Mouse (Mus musculus) ZHBTc4 (cell line): Measurements from ENCODE around the gene Cmtm3.

Experiments
- DNase-seq: peaks from one replicate; pipeline ENCODE4 v3.0.0-alpha.2; 2011; ENCODE audit warnings: low read depth, low spot score

Gene Cmtm3

GRCm38 (mm10) chr8:104342426-104342825 is 3.2 kb downstream of the Cmtm3 start:
- no peak for DNase-seq

GRCm38 (mm10) chr8:104343957-104344356 is 4.7 kb downstream of the Cmtm3 start:
- peak; percentile 90 for DNase-seq

- DNase-seq = no peak
Observed at GRCm38 (mm10) chr8:104344622-104345021, 5.4 kb downstream of the Cmtm3 start.

- DNase-seq = no peak
Observed at GRCm38 (mm10) chr8:104346706-104347105, 7.5 kb downstream of the Cmtm3 start.

- no peak for DNase-seq
Observed at GRCm38 (mm10) chr8:104348971-104349370, 9.8 kb downstream of the Cmtm3 start.

- DNase-seq = no peak
Observed at GRCm38 (mm10) chr8:104350047-104350446, 10.8 kb downstream of the Cmtm3 start.

- no peak for DNase-seq
Observed at GRCm38 (mm10) chr8:104353186-104353585, 14.0 kb downstream of the Cmtm3 start.

GRCm38 (mm10) chr8:104354504-104354903 is 15.3 kb downstream of the Cmtm3 start:
- DNase-seq = no peak

- DNase-seq = no peak
Observed at GRCm38 (mm10) chr8:104358637-104359036, 19.4 kb downstream of the Cmtm3 start.

- DNase-seq = peak; percentile 29
Observed at GRCm38 (mm10) chr8:104359778-104360456, 20.7 kb downstream of the Cmtm3 start.

- peak; percentile 46 for DNase-seq
Observed at GRCm38 (mm10) chr8:104365695-104366094, 26.5 kb downstream of the Cmtm3 start.

GRCm38 (mm10) chr8:104367398-104367797 is 28.2 kb downstream of the Cmtm3 start:
- DNase-seq = no peak

- DNase-seq = no peak
Observed at GRCm38 (mm10) chr8:104369591-104369990, 30.4 kb downstream of the Cmtm3 start.

GRCm38 (mm10) chr8:104370071-104370470 is 30.9 kb downstream of the Cmtm3 start:
- no peak for DNase-seq

- DNase-seq = no peak
Observed at GRCm38 (mm10) chr8:104371121-104371520, 31.9 kb downstream of the Cmtm3 start.

- peak; percentile 80 for DNase-seq
Observed at GRCm38 (mm10) chr8:104373779-104374178, 34.6 kb downstream of the Cmtm3 start.

- DNase-seq = no peak
Observed at GRCm38 (mm10) chr8:104374269-104374668, 35.1 kb downstream of the Cmtm3 start.

- no peak for DNase-seq
Observed at GRCm38 (mm10) chr8:104374864-104375846, 35.9 kb downstream of the Cmtm3 start.

- no peak for DNase-seq
Observed at GRCm38 (mm10) chr8:104375959-104376358, 36.7 kb downstream of the Cmtm3 start.

GRCm38 (mm10) chr8:104376669-104377068 is 37.5 kb downstream of the Cmtm3 start:
- peak; percentile 54 for DNase-seq

GRCm38 (mm10) chr8:104379301-104379836 is 40.2 kb downstream of the Cmtm3 start:
- DNase-seq = no peak

GRCm38 (mm10) chr8:104380269-104380668 is 41.1 kb downstream of the Cmtm3 start:
- DNase-seq = no peak
